Mouse (Mus musculus) lung, adult 2 months (tissue): Measurements from ENCODE around the gene Klhl40.

ENCODE experiments used
- CTCF ChIP-seq: fragments of 200-500 bp; IDR thresholded peaks from 2 replicates; pipeline ENCODE4 v1.5.1; 2011; ENCODE audit warnings: mild to moderate bottlenecking, low read length, control low read depth; ENCODE audit not compliant: insufficient read depth
- POLR2A ChIP-seq: fragments of 200-500 bp; IDR thresholded peaks from 2 replicates; pipeline ENCODE4 v1.6.1; 2011; ENCODE audit warnings: low read depth, mild to moderate bottlenecking, control low read depth, low read length, borderline replicate concordance; ENCODE audit errors: extremely low read depth

DNA sequence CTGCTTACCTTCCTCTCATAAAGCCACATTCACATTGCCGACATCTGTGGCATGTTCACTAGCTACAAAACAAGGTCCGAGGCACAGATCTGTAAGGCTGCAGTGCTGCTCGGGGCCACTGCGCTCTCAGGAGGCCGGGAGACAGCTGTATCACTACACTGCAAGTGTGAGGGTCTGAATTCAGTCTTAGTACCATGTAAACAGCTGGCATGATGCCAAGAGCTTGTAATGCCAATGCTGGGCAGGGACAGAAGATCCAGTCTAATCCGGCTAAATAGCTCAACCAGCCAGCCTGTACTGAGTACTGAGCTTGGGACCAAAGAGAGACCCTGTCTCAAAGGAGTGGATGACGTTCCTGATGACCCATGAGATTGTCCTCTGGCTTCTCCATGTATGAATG is 46.6 kb downstream of the Klhl40 start:
- TF ChIP-seq CTCF (no peak), POLR2A (no peak)
